Mouse (Mus musculus) thymus, adult 2 months (tissue): ENCODE results near the gene Rita1. TPM values are rescaled to one million over a fixed set of nuclear protein-coding genes. Genes with fewer than 3 reads are reported as not detected.

Experiments
- DNase-seq: peaks from one replicate; pipeline ENCODE4 v3.0.0; 2021
- H3K27ac ChIP-seq: fragments of 200-500 bp; 2 replicates; pipeline ENCODE4 v1.5.1; 2012; ENCODE audit warnings: low read length, control low read depth; ENCODE audit not compliant: control insufficient read depth, insufficient read depth
- H3K27me3 ChIP-seq: fragments of 200-500 bp; 2 replicates; pipeline ENCODE4 v1.6.1; 2012; ENCODE audit warnings: mild to moderate bottlenecking, low read length, moderate library complexity, mixed read lengths; ENCODE audit not compliant: control insufficient read depth, insufficient read depth
- H3K36me3 ChIP-seq: fragments of 200-500 bp; 2 replicates; pipeline ENCODE4 v1.6.1; 2012; ENCODE audit warnings: mild to moderate bottlenecking, low read length, moderate library complexity; ENCODE audit not compliant: control insufficient read depth, insufficient read depth
- H3K4me1 ChIP-seq: fragments of 200-500 bp; replicated peaks from 2 replicates; pipeline ENCODE4 v1.6.1; 2012; ENCODE audit warnings: low read length; ENCODE audit not compliant: control insufficient read depth, insufficient read depth
- H3K4me3 ChIP-seq: fragments of 200-500 bp; 2 replicates; pipeline ENCODE4 v1.5.1; 2012; ENCODE audit warnings: mild to moderate bottlenecking, low read length, control low read depth, moderate library complexity; ENCODE audit not compliant: control insufficient read depth, insufficient read depth
- CTCF ChIP-seq: fragments of 200-500 bp; IDR thresholded peaks from 2 replicates; pipeline ENCODE4 v1.5.1; 2012; ENCODE audit warnings: mild to moderate bottlenecking, control low read depth, low read length, moderate library complexity, borderline replicate concordance; ENCODE audit not compliant: control insufficient read depth, poor library complexity, insufficient read depth; ENCODE audit errors: extremely low read depth
- POLR2A ChIP-seq: fragments of 200-500 bp; IDR thresholded peaks from 2 replicates; pipeline ENCODE4 v1.6.1; 2012; ENCODE audit warnings: mild to moderate bottlenecking, low read length, control low read depth, moderate library complexity; ENCODE audit not compliant: control insufficient read depth, poor library complexity, insufficient read depth; ENCODE audit errors: extremely low read depth
- WGBS: fragments of 180-500 bp; shearing (Covaris S2); methylation state at CpG from one replicate; pipeline ENCODE4 v1.1.7; 2018; 5-methylcytosine and 5-hydroxymethylcytosine counted together
- polyA plus RNA-seq: library from polyadenylated mRNA; depleted of rRNA; stranded (reverse); fragments of >200 nt; gene quantifications from 2 replicates; pipeline ENCODE4 v1.2.3, GENCODE M21; 2012

Rita1 gene
- polyA plus RNA-seq, 1 experiment = 20.6 TPM

GRCm38 (mm10) chr5:120582002-120582401 is 30.4 kb downstream of the Rita1 start:
- H3K27ac ChIP-seq = peak overlapping the region; percentile 14; the same call in 1 of the 2 replicates
- peaks cover 62% of the 10 kb centered on the region for H3K4me1 ChIP-seq
- 97% methylated on average over 9 of the region's 9 CpGs for WGBS
- TF ChIP-seq POLR2A (no peak), CTCF (no peak)
- no peaks in the 10 kb centered on the region for H3K27me3 ChIP-seq
- DNase-seq = no peak
- H3K36me3 ChIP-seq = peaks cover 31% of the 10 kb centered on the region; the same call in 1 of the 2 replicates
- H3K4me3 ChIP-seq = no peak overlapping the region

DNA sequence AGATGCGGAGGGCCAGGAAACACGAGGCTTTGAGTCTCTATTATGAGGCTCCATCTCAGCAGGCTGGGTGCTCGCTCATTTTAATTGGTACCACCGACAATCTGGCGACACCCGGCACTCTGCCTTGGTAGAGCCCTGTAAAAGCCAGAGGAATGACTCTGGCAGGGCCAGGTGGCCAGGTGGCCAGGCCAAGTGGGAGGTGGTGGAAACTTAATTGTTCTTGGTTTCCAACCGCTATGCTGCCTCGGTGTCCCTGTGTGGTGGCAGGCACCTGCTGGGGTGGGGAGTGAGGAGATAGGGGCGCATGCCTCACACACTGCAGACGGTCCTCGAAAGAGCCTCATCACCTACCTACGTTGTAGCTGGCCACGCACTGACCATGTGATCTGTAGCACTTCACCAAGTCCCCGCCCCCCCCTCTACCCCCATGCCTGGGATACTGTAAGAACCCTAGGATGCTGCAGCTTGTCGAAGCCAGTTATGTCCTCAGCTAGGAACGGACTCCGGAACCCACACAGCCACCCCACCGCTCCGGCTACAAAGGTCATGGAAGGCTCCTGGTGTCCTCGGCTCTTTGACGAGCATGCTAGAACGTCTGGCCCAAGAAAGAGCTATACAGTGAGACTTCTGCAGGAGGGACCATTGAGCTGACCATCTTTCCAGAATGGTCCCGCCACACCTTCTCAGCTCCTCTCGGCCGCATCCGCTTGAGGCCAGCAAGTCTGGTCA is 32.3 kb downstream of the Rita1 start:
- peaks cover 55% of the 10 kb centered on the region for H3K4me1 ChIP-seq
- TF ChIP-seq POLR2A = no peak
- TF ChIP-seq CTCF = no peak
- no peaks in the 10 kb centered on the region for H3K27me3 ChIP-seq
- DNase-seq = peak; percentile 43
- 54% methylated on average over 26 of the region's 26 CpGs for WGBS
- peak overlapping the region; percentile 19 for H3K4me3 ChIP-seq
- peak overlapping the region; percentile 88 for H3K27ac ChIP-seq
- H3K36me3 ChIP-seq = peaks cover 31% of the 10 kb centered on the region; the same call in 1 of the 2 replicates

- peak overlapping the region; percentile 19 for H3K4me3 ChIP-seq
These were observed 33.0 kb downstream of the Rita1 start for GRCm38 (mm10) chr5:120579211-120579897.

GRCm38 (mm10) chr5:120578504-120579081 is 33.8 kb downstream of the Rita1 start:
- Histone ChIP-seq H3K27me3 (no peaks in the 10 kb centered on the region), H3K4me1 (peaks cover 51% of the 10 kb centered on the region)
- WGBS = 3% methylated on average over 12 of the region's 12 CpGs

More at GRCm38 (mm10) chr5:120579211-120579897, 33.0 kb downstream of the Rita1 start:
- DNase-seq = peak; percentile 45
- 5% methylated on average over 26 of the region's 26 CpGs for WGBS
- Histone ChIP-seq H3K36me3 (peaks cover 24% of the 10 kb centered on the region; the same call in 1 of the 2 replicates), H3K27ac (peak overlapping the region; percentile 88), H3K27me3 (no peaks in the 10 kb centered on the region), H3K4me1 (peaks cover 51% of the 10 kb centered on the region)
- TF ChIP-seq POLR2A = no peak
- TF ChIP-seq CTCF = 0 out of 2 replicates have a peak, but pooled peaks have one; percentile 9

GRCm38 (mm10) chr5:120577935-120578441 is 34.4 kb downstream of the Rita1 start:
- peaks cover 51% of the 10 kb centered on the region for H3K4me1 ChIP-seq
- H3K27ac ChIP-seq = peak overlapping the region; percentile 91
- DNase-seq = peak; percentile 77
- TF ChIP-seq POLR2A = no peak; the same call in 1 of the 2 replicates
- peak; percentile 56; the same call in 1 of the 2 replicates for TF ChIP-seq CTCF
- H3K36me3 ChIP-seq = peaks cover 11% of the 10 kb centered on the region; the same call in 1 of the 2 replicates
- H3K4me3 ChIP-seq = no peak overlapping the region
- 9% methylated on average over 10 of the region's 10 CpGs for WGBS
- H3K27me3 ChIP-seq = no peaks in the 10 kb centered on the region

More at GRCm38 (mm10) chr5:120578504-120579081, 33.8 kb downstream of the Rita1 start:
- TF ChIP-seq CTCF (no peak), POLR2A (no peak)
- no peak overlapping the region for H3K4me3 ChIP-seq
- peak overlapping the region; percentile 91 for H3K27ac ChIP-seq
- DNase-seq = peak; percentile 82
- peaks cover 17% of the 10 kb centered on the region; the same call in 1 of the 2 replicates for H3K36me3 ChIP-seq

- peak overlapping the region; percentile 53 for H3K27ac ChIP-seq
These were observed 35.5 kb downstream of the Rita1 start for GRCm38 (mm10) chr5:120576781-120577301.

More at GRCm38 (mm10) chr5:120576781-120577301, 35.5 kb downstream of the Rita1 start:
- DNase-seq = peak; percentile 57
- 13% methylated on average over 11 of the region's 11 CpGs for WGBS
- TF ChIP-seq POLR2A = 0 out of 2 replicates have a peak, but pooled peaks have one; percentile 23
- no peak for TF ChIP-seq CTCF
- Histone ChIP-seq H3K4me3 (no peak overlapping the region), H3K4me1 (peaks cover 49% of the 10 kb centered on the region), H3K36me3 (peaks cover 4% of the 10 kb centered on the region; the same call in 1 of the 2 replicates), H3K27me3 (no peaks in the 10 kb centered on the region)
